Mouse (Mus musculus) erythroblast, embryonic 14.5 days (primary cell): ENCODE measurements around the gene Snx33. TPM values are rescaled to one million over a fixed set of nuclear protein-coding genes. Genes with fewer than 3 reads are reported as not detected.

Experiments used
- H3K27me3 ChIP-seq: 2 replicates; pipeline ENCODE4 v1.6.1; 2012; ENCODE audit warnings: inconsistent platforms; ENCODE audit not compliant: control insufficient read depth
- H3K36me3 ChIP-seq: 2 replicates; pipeline ENCODE4 v1.6.1; 2012; ENCODE audit warnings: mild to moderate bottlenecking, inconsistent platforms; ENCODE audit not compliant: control insufficient read depth
- H3K4me1 ChIP-seq: 2 replicates; pipeline ENCODE4 v1.6.1; 2012; ENCODE audit warnings: inconsistent platforms; ENCODE audit not compliant: control insufficient read depth
- H3K4me3 ChIP-seq: replicated peaks from 2 replicates; pipeline ENCODE3; 2012; ENCODE audit warnings: moderate library complexity, mild to moderate bottlenecking, inconsistent platforms
- H3K9me3 ChIP-seq: 2 replicates; pipeline ENCODE4 v1.6.1; 2012; ENCODE audit warnings: low read length, inconsistent platforms, mixed read lengths; ENCODE audit not compliant: control insufficient read depth
- GATA1 ChIP-seq: IDR thresholded peaks from 2 replicates; pipeline ENCODE4 v1.6.1; 2012; ENCODE audit warnings: low read length, inconsistent platforms, mixed read lengths
- TAL1 ChIP-seq: IDR thresholded peaks from 3 replicates; pipeline ENCODE4 v1.6.1; 2012; ENCODE audit warnings: low read length, inconsistent platforms, mixed read lengths
- polyA plus RNA-seq: library from polyadenylated mRNA; stranded (reverse); fragments of >175 nt; gene quantifications from 2 replicates; pipeline ENCODE4 v1.2.3, GENCODE M21; 2012

Snx33 gene
- polyA plus RNA-seq, 1 experiment, result not detected

GRCm38 (mm10) chr9:56900060-56900459 is 28.1 kb downstream of the Snx33 start:
- no peaks in the 10 kb centered on the region for H3K27me3 ChIP-seq
- no peaks in the 10 kb centered on the region; the same call in 1 of the 2 replicates for H3K4me1 ChIP-seq
- H3K36me3 ChIP-seq, result no peaks in the 10 kb centered on the region
- no peaks in the 10 kb centered on the region for H3K9me3 ChIP-seq
- no peak overlapping the region for H3K4me3 ChIP-seq
- TF ChIP-seq GATA1 (no peak), TAL1 (no peak)

GRCm38 (mm10) chr9:56899409-56899808 is 28.8 kb downstream of the Snx33 start:
- TF ChIP-seq TAL1, result no peak
- TF ChIP-seq GATA1, result no peak
- no peaks in the 10 kb centered on the region for H3K27me3 ChIP-seq

GRCm38 (mm10) chr9:56896779-56897178 is 31.4 kb downstream of the Snx33 start:
- Histone ChIP-seq H3K36me3 (no peaks in the 10 kb centered on the region), H3K9me3 (no peaks in the 10 kb centered on the region), H3K4me3 (no peak overlapping the region), H3K4me1 (no peaks in the 10 kb centered on the region), H3K27me3 (no peaks in the 10 kb centered on the region)
- TF ChIP-seq TAL1 (no peak), GATA1 (no peak)

More at GRCm38 (mm10) chr9:56899409-56899808, 28.8 kb downstream of the Snx33 start:
- no peak overlapping the region for H3K4me3 ChIP-seq
- no peaks in the 10 kb centered on the region for H3K36me3 ChIP-seq
- H3K4me1 ChIP-seq, result no peaks in the 10 kb centered on the region; the same call in 1 of the 2 replicates
- H3K9me3 ChIP-seq, result no peaks in the 10 kb centered on the region

GRCm38 (mm10) chr9:56894006-56894405 is 34.2 kb downstream of the Snx33 start:
- H3K36me3 ChIP-seq, result no peaks in the 10 kb centered on the region
- H3K4me1 ChIP-seq, result peaks cover 4% of the 10 kb centered on the region
- H3K9me3 ChIP-seq, result no peaks in the 10 kb centered on the region
- H3K4me3 ChIP-seq, result no peak overlapping the region
- no peak for TF ChIP-seq TAL1
- no peak for TF ChIP-seq GATA1
- no peaks in the 10 kb centered on the region for H3K27me3 ChIP-seq

GRCm38 (mm10) chr9:56893313-56893712 is 34.9 kb downstream of the Snx33 start:
- H3K36me3 ChIP-seq, result no peaks in the 10 kb centered on the region
- H3K9me3 ChIP-seq, result no peaks in the 10 kb centered on the region
- H3K27me3 ChIP-seq, result no peaks in the 10 kb centered on the region
- H3K4me1 ChIP-seq, result peaks cover 4% of the 10 kb centered on the region
- TF ChIP-seq GATA1, result no peak
- no peak for TF ChIP-seq TAL1
- no peak overlapping the region for H3K4me3 ChIP-seq

- H3K27me3 ChIP-seq, result no peaks in the 10 kb centered on the region
Observed at GRCm38 (mm10) chr9:56892111-56892510, 36.1 kb downstream of the Snx33 start.

GRCm38 (mm10) chr9:56891517-56892011 is 36.6 kb downstream of the Snx33 start:
- Histone ChIP-seq H3K4me3 (no peak overlapping the region), H3K27me3 (no peaks in the 10 kb centered on the region)

More at GRCm38 (mm10) chr9:56892111-56892510, 36.1 kb downstream of the Snx33 start:
- no peaks in the 10 kb centered on the region for H3K36me3 ChIP-seq
- peaks cover 4% of the 10 kb centered on the region for H3K4me1 ChIP-seq
- H3K9me3 ChIP-seq, result no peaks in the 10 kb centered on the region
- TF ChIP-seq TAL1 (no peak), GATA1 (no peak)
- H3K4me3 ChIP-seq, result no peak overlapping the region

GRCm38 (mm10) chr9:56890522-56891250 is 37.5 kb downstream of the Snx33 start:
- Histone ChIP-seq H3K27me3 (no peaks in the 10 kb centered on the region), H3K9me3 (no peaks in the 10 kb centered on the region), H3K36me3 (no peaks in the 10 kb centered on the region), H3K4me3 (no peak overlapping the region), H3K4me1 (peaks cover 4% of the 10 kb centered on the region)
- TF ChIP-seq TAL1 (no peak), GATA1 (no peak)

More at GRCm38 (mm10) chr9:56891517-56892011, 36.6 kb downstream of the Snx33 start:
- Histone ChIP-seq H3K36me3 (no peaks in the 10 kb centered on the region), H3K9me3 (no peaks in the 10 kb centered on the region), H3K4me1 (peaks cover 4% of the 10 kb centered on the region)
- TF ChIP-seq GATA1 (no peak), TAL1 (no peak)

- H3K36me3 ChIP-seq, result no peaks in the 10 kb centered on the region
- H3K4me3 ChIP-seq, result no peak overlapping the region
- H3K4me1 ChIP-seq, result peaks cover 4% of the 10 kb centered on the region
- H3K9me3 ChIP-seq, result no peaks in the 10 kb centered on the region
- no peak for TF ChIP-seq GATA1
- no peaks in the 10 kb centered on the region for H3K27me3 ChIP-seq
Observed at GRCm38 (mm10) chr9:56889817-56890216, 38.4 kb downstream of the Snx33 start.

- Histone ChIP-seq H3K4me3 (no peak overlapping the region), H3K27me3 (no peaks in the 10 kb centered on the region), H3K36me3 (no peaks in the 10 kb centered on the region), H3K9me3 (no peaks in the 10 kb centered on the region), H3K4me1 (peaks cover 4% of the 10 kb centered on the region)
- TF ChIP-seq GATA1, result no peak
Observed at GRCm38 (mm10) chr9:56887581-56887980, 40.6 kb downstream of the Snx33 start.
